Mouse (Mus musculus) T-cell, adult 2 months (primary cell): Measurements from ENCODE around the gene Ppfibp2.

Source experiments
- DNase-seq: peaks from one replicate; pipeline ENCODE4 v3.0.0; 2022; ENCODE audit warnings: low spot score

The Ppfibp2 gene

GRCm38 (mm10) chr7:107702461-107703380 lies 107.7 kb downstream of the Ppfibp2 start:
- DNase-seq, result peak; percentile 8

GRCm38 (mm10) chr7:107705941-107706340 lies 110.9 kb downstream of the Ppfibp2 start:
- no peak for DNase-seq

- DNase-seq, result peak; percentile 91
Measured at GRCm38 (mm10) chr7:107707650-107708049, 112.6 kb downstream of the Ppfibp2 start.

GRCm38 (mm10) chr7:107708491-107709112 lies 113.6 kb downstream of the Ppfibp2 start:
- peak; percentile 82 for DNase-seq

GRCm38 (mm10) chr7:107712743-107713142 lies 117.7 kb downstream of the Ppfibp2 start:
- no peak for DNase-seq

- no peak for DNase-seq
Measured at GRCm38 (mm10) chr7:107714067-107714466, 119.1 kb downstream of the Ppfibp2 start.

- no peak for DNase-seq
Measured at GRCm38 (mm10) chr7:107720771-107721170, 125.8 kb downstream of the Ppfibp2 start.

GRCm38 (mm10) chr7:107722536-107722935 lies 127.5 kb downstream of the Ppfibp2 start:
- no peak for DNase-seq

GRCm38 (mm10) chr7:107727538-107727937 lies 132.5 kb downstream of the Ppfibp2 start:
- DNase-seq, result no peak

GRCm38 (mm10) chr7:107730587-107730986 lies 135.6 kb downstream of the Ppfibp2 start:
- DNase-seq, result no peak

- DNase-seq, result no peak
Measured at GRCm38 (mm10) chr7:107733162-107733561, 138.2 kb downstream of the Ppfibp2 start.

- DNase-seq, result peak; percentile 4
Measured at GRCm38 (mm10) chr7:107738726-107739125, 143.7 kb downstream of the Ppfibp2 start.

GRCm38 (mm10) chr7:107742963-107743465 lies 148.0 kb downstream of the Ppfibp2 start:
- DNase-seq, result no peak

- DNase-seq, result no peak
Measured at GRCm38 (mm10) chr7:107744454-107744853, 149.4 kb downstream of the Ppfibp2 start.

GRCm38 (mm10) chr7:107745111-107745510 lies 150.1 kb downstream of the Ppfibp2 start:
- no peak for DNase-seq

GRCm38 (mm10) chr7:107746036-107746435 lies 151.0 kb downstream of the Ppfibp2 start:
- no peak for DNase-seq

- DNase-seq, result no peak
Measured at GRCm38 (mm10) chr7:107747476-107747875, 152.5 kb downstream of the Ppfibp2 start.

GRCm38 (mm10) chr7:107747954-107748353 lies 152.9 kb downstream of the Ppfibp2 start:
- peak; percentile 39 for DNase-seq

GRCm38 (mm10) chr7:107749270-107749669 lies 154.3 kb downstream of the Ppfibp2 start:
- DNase-seq, result no peak

- DNase-seq, result no peak
Measured at GRCm38 (mm10) chr7:107749721-107750120, 154.7 kb downstream of the Ppfibp2 start.

- DNase-seq, result no peak
Measured at GRCm38 (mm10) chr7:107752031-107752520, 157.1 kb downstream of the Ppfibp2 start.

GRCm38 (mm10) chr7:107755905-107756304 lies 160.9 kb downstream of the Ppfibp2 start:
- DNase-seq, result no peak

- no peak for DNase-seq
Measured at GRCm38 (mm10) chr7:107756748-107757147, 161.7 kb downstream of the Ppfibp2 start.
